Mouse (Mus musculus) limb, embryonic 14.5 days (tissue): Measurements from ENCODE around the gene Cap2. TPM values are rescaled to one million over a fixed set of nuclear protein-coding genes. Genes with fewer than 3 reads are reported as not detected.

ENCODE experiments used
- ATAC-seq: fragments of 200-750 bp; cut with Nextera tagmentation; 2 replicates; pipeline ENCODE4 v1.8.0; 2017; ENCODE audit warnings: low read depth, moderate number of reproducible peaks, moderate TSS enrichment; ENCODE audit not compliant: low FRiP score
- DNase-seq: peaks from one replicate; pipeline ENCODE4 v3.0.0-alpha.2; 2015; ENCODE audit warnings: low spot score
- H3K27ac ChIP-seq: fragments of 300-500 bp; sonication (generic); replicated peaks from 2 replicates; pipeline ENCODE4 v1.5.1; 2014; ENCODE audit warnings: low read depth, mild to moderate bottlenecking, low read length, moderate library complexity, mixed read lengths
- H3K27me3 ChIP-seq: fragments of 300-500 bp; sonication (generic); 2 replicates; pipeline ENCODE4 v1.6.1; 2014; ENCODE audit warnings: low read length, mixed read lengths; ENCODE audit not compliant: control insufficient read depth, insufficient read depth
- H3K36me3 ChIP-seq: fragments of 300-500 bp; sonication (generic); 2 replicates; pipeline ENCODE4 v1.6.1; 2014; ENCODE audit warnings: mild to moderate bottlenecking, low read length, moderate library complexity, mixed read lengths; ENCODE audit not compliant: control insufficient read depth, insufficient read depth
- H3K4me1 ChIP-seq: fragments of 300-500 bp; sonication (generic); 2 replicates; pipeline ENCODE4 v1.6.1; 2014; ENCODE audit warnings: antibody characterized with exemption, low read length, mixed read lengths; ENCODE audit not compliant: control insufficient read depth, insufficient read depth
- H3K4me2 ChIP-seq: fragments of 300-500 bp; sonication (generic); replicated peaks from 2 replicates; pipeline ENCODE4 v1.6.1; 2014; ENCODE audit warnings: low read depth, mild to moderate bottlenecking, low read length, moderate library complexity; ENCODE audit not compliant: severe bottlenecking
- H3K4me3 ChIP-seq: fragments of 300-500 bp; sonication (generic); replicated peaks from 2 replicates; pipeline ENCODE4 v1.5.1; 2014; ENCODE audit warnings: low read length
- H3K9ac ChIP-seq: fragments of 300-500 bp; sonication (generic); 2 replicates; pipeline ENCODE4 v1.6.1; 2014; ENCODE audit warnings: mild to moderate bottlenecking, low read depth, low read length, moderate library complexity; ENCODE audit not compliant: severe bottlenecking
- H3K9me3 ChIP-seq: fragments of 300-500 bp; sonication (generic); 2 replicates; pipeline ENCODE4 v1.6.1; 2016; ENCODE audit warnings: low read length; ENCODE audit not compliant: control insufficient read depth
- POLR2A ChIP-seq: fragments of 200-500 bp; IDR thresholded peaks from 2 replicates; pipeline ENCODE4 v1.8.0; 2012; ENCODE audit warnings: inconsistent platforms, mild to moderate bottlenecking, moderate library complexity, borderline replicate concordance; ENCODE audit not compliant: insufficient read depth, insufficient read length; ENCODE audit errors: extremely low read depth
- WGBS: fragments of 180-500 bp; shearing (Covaris S2); extraction: QIAGEN DNeasy Blood & Tissue Kit; methylation state at CpG from one replicate; pipeline ENCODE4 v1.1.7; 2014; 5-methylcytosine and 5-hydroxymethylcytosine counted together
- polyA plus RNA-seq, 2 experiments: library from polyadenylated mRNA; depleted of rRNA in 1 of 2; stranded (reverse) in 1 of 2; unstranded in 1 of 2; fragments of >200 nt; fragmentation: Nextera tagmentation in 1 of 2; extraction: Ambion mirVana in 1 of 2; gene quantifications; 2 replicates each; pipeline versions ENCODE4 v1.2.1 to v1.2.3; 2012 to 2014

Cap2 gene
- polyA plus RNA-seq, 2 experiments: 22.1 to 27.6 TPM

GRCm38 (mm10) chr13:46690559-46691241 lies 189.1 kb downstream of the Cap2 start:
- WGBS: 93% methylated on average over 4 of the region's 4 CpGs
- Histone ChIP-seq H3K9me3 (no peaks in the 10 kb centered on the region), H3K27ac (no peak overlapping the region), H3K36me3 (peaks cover 60% of the 10 kb centered on the region), H3K27me3 (no peaks in the 10 kb centered on the region), H3K4me2 (no peak overlapping the region), H3K9ac (no peak overlapping the region), H3K4me3 (no peak overlapping the region), H3K4me1 (no peaks in the 10 kb centered on the region)
- DNase-seq (no peak), ATAC-seq (no peak)
- TF ChIP-seq POLR2A: no peak

DNA sequence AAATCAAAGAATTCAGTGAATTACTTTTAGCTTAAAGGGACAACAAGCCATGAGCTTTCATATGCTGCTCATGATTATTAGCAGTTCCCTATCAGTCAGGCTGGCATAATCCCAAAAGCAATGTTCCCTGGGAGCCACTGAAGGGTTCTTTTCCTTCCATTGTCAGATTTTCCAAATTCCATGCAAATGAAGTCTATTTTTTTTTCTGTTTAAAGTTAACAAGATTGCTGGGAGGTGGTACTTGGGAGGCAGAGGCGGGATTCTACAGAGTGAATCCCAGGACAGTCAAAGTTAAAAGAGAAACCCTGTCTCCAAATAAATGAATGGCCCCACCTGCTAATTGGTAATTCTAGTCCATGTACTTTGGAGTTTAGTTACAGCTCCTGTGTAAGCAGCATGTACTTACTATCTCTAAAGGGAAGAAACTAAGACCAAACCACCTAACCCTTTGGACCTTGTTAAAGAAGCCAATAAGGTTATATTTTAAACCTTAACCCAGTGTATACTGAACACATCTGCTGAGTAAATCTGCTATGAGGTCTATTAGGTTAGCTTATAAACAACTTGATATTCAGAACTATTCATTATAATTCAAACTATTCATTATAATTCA lies 193.8 kb downstream of the Cap2 start:
- peaks cover 48% of the 10 kb centered on the region for H3K36me3 ChIP-seq
- DNase-seq (no peak), ATAC-seq (no peak)
- H3K27me3 ChIP-seq: no peaks in the 10 kb centered on the region
- no peak for TF ChIP-seq POLR2A
- H3K27ac ChIP-seq: no peak overlapping the region
- H3K9me3 ChIP-seq: no peaks in the 10 kb centered on the region
- no peak overlapping the region for H3K9ac ChIP-seq
- 90% methylated on average over 1 of the region's 1 CpGs for WGBS
- no peak overlapping the region for H3K4me2 ChIP-seq
- H3K4me3 ChIP-seq: no peak overlapping the region
- no peaks in the 10 kb centered on the region for H3K4me1 ChIP-seq

GRCm38 (mm10) chr13:46695932-46696331 lies 194.3 kb downstream of the Cap2 start:
- Histone ChIP-seq H3K9me3 (no peaks in the 10 kb centered on the region), H3K4me3 (no peak overlapping the region), H3K27me3 (no peaks in the 10 kb centered on the region), H3K27ac (no peak overlapping the region), H3K36me3 (peaks cover 51% of the 10 kb centered on the region), H3K9ac (no peak overlapping the region), H3K4me1 (no peaks in the 10 kb centered on the region), H3K4me2 (no peak overlapping the region)
- 93% methylated on average over 1 of the region's 1 CpGs for WGBS
- DNase-seq: no peak
- no peak for ATAC-seq
- no peak for TF ChIP-seq POLR2A

DNA sequence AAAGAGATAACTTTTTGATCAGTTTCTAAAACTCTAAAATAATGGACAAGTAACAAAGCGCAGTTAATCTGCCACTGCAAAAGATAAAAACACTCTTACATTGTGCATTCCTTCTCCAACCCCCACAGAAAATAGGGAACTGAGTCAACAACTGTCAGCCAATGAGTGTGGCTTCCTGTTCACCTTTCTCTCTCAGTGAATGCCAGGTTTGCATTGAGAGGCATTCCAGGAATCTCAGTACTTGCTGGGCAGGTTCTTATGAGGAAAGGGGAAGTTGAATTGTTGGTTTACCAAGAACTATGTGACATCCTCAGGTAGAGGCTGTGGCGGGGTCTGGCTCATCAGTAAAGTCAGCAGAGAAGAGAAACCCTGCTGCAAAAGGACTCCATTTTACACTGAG lies 195.1 kb downstream of the Cap2 start:
- no peak for DNase-seq
- WGBS: 77% methylated on average over 2 of the region's 2 CpGs
- Histone ChIP-seq H3K9ac (no peak overlapping the region), H3K4me1 (no peaks in the 10 kb centered on the region), H3K4me3 (no peak overlapping the region), H3K4me2 (no peak overlapping the region), H3K27ac (no peak overlapping the region), H3K36me3 (peaks cover 57% of the 10 kb centered on the region), H3K9me3 (no peaks in the 10 kb centered on the region), H3K27me3 (no peaks in the 10 kb centered on the region)
- ATAC-seq: no peak
- no peak for TF ChIP-seq POLR2A

DNA sequence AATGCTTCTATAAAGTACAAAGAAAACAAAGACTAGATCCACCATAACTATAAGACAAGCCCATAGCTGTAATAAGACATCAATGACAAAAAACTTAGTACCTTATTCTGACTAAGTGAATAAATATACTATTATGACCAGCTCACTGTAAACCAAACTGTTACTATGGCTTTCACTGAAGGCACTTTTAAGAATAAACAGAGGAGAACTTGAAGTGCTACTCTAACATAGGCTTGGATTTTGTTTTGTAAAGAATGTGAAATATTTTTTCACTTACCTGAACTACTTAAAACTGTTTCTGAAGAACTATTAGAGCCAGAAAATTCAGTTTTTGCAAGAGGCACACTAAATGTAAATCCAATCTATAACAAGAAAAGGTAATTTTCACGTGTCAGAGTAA lies 197.7 kb downstream of the Cap2 start:
- Histone ChIP-seq H3K27ac (no peak overlapping the region), H3K4me3 (no peak overlapping the region), H3K4me2 (no peak overlapping the region), H3K27me3 (no peaks in the 10 kb centered on the region), H3K9ac (no peak overlapping the region), H3K36me3 (peaks cover 54% of the 10 kb centered on the region), H3K4me1 (no peaks in the 10 kb centered on the region), H3K9me3 (no peaks in the 10 kb centered on the region)
- ATAC-seq: no peak
- TF ChIP-seq POLR2A: no peak
- WGBS: 93% methylated on average over 1 of the region's 1 CpGs
- no peak for DNase-seq

Other genes starting within 250 kb of the Cap2 start
- 0.29 and 0.74 TPM in 2 replicates for gene Stmnd1, start 228.1 kb upstream of the Cap2 start, polyA plus RNA-seq (2012; rRNA removed)
- gene Stmnd1, start 228.1 kb upstream of the Cap2 start, polyA plus RNA-seq (2014; fragmentation: Nextera tagmentation; extraction: Ambion mirVana): 1.1 and 1.3 TPM in 2 replicates
- gene Rbm24, start 83.4 kb upstream of the Cap2 start, polyA plus RNA-seq (2012; rRNA removed): 27.1 and 37.4 TPM in 2 replicates
- gene Rbm24, start 83.4 kb upstream of the Cap2 start, polyA plus RNA-seq (2014; fragmentation: Nextera tagmentation; extraction: Ambion mirVana): 11.7 and 12.8 TPM in 2 replicates
- 38.8 and 39.5 TPM in 2 replicates for gene Fam8a1, start 167.7 kb downstream of the Cap2 start, polyA plus RNA-seq (2012; rRNA removed)
- gene Fam8a1, start 167.7 kb downstream of the Cap2 start, polyA plus RNA-seq (2014; fragmentation: Nextera tagmentation; extraction: Ambion mirVana): 13.4 and 14.0 TPM in 2 replicates
- gene Nup153, start 226.1 kb downstream of the Cap2 start, polyA plus RNA-seq (2012; rRNA removed): 65.8 and 96.3 TPM in 2 replicates
- gene Nup153, start 226.1 kb downstream of the Cap2 start, polyA plus RNA-seq (2014; fragmentation: Nextera tagmentation; extraction: Ambion mirVana): 32.3 and 34.4 TPM in 2 replicates